Mouse (Mus musculus): ENCODE results near the gene Iars2.
A peak's percentile ranks its signal among the peaks of the same experiment; 100 is the strongest.

Iars2 gene

DNA sequence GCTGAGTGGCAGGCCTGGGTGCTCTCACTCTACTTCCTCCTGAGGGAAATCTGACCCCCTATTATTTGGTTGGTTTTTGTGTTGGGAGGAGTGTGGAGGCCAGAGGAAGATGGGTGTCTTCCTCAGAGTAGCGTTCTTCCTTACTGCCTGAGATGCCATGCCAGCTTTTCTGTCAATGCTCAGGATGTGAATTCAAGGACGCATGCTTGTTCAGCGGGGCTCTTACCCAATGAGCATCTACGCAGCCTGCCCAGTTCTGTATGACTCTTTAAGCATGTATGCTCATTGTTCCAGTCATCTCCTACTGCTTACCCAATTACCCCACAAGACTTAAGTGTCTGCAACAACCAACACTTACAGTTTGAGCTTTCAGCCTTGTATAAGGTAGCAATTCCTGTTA lies 48.6 kb downstream of the Iars2 start:
- no peak for DNase-seq (ENCODE audit: low read depth, low spot score)

DNA sequence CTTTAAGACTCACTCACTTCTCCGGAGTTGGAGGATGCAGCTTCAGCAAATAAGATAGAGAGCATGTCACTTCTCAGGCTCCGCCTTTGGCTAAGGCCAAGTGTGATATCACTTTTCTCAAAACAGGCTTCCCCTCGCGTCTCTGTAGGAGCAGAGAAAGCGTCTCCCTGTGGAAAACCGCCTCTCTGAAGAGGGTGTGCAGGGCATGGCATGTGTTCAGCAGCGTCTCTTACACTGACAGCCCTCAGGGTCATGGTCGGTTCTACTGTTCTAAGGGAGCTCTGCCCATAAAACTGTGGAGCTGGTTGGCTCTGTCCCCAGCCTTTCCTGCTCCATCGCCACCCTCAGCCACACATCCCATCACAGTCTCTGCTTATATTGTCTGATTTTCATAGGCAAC lies 49.9 kb downstream of the Iars2 start:
- DNase-seq (ENCODE audit: low read depth, low spot score) = no peak

GRCm38 (mm10) chr1:185277022-185277421 lies 52.2 kb downstream of the Iars2 start:
- DNase-seq (ENCODE audit: low read depth, low spot score) = no peak

DNA sequence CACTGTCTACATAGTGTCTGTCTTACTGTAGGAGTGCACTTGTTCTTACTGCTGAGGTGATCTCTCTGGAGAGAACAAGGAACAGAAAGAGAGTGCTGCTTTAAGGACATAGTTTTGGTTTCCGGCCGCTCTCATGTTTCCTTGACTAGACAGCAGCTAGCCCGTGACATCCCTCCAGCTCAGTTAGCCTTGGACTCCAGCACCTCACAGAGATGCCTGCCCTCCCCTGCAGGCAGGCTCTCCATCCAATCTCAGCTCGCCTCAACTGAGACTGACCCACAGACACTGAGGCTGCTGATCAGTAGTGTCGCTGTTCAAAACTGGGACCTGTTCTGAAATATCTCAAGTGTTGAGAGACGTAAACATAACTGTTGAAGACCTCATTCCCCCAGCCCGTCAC lies 53.2 kb downstream of the Iars2 start:
- DNase-seq (ENCODE audit: low read depth, low spot score) = no peak

DNA sequence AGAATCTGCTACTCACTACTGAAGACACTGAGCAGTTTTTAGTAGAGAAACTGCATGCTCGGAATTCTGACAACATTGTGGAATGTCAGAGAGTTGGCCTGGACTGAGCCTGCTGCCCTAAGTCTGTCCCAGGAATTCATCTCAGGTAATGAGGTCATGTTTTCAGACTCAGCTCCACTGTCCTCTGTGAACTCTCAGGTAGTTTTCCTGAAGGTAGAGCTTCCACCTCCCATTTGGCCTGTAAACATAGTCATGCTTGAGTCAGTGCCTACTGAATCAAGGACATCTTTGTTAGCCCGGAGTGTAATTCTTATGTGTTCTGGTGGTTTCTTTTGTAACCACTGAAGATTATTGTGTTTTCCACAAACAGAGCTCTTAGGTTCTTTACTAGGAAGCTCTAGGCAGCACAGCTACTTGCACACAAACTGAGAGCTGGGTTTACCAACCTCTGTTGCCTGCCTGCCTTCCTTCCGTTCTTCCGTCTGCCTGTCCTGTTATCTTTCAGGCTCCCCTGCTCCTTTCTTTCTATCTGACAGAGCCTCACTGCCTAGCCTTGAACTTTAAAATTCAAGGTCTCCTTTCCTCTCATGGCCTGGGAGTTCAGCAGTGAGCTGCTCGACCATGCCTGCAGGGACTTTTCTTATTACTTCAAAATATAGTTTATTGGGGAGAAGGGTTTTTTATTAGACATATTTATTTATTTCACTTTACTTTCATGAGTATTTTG lies 54.2 kb downstream of the Iars2 start:
- no peak for DNase-seq (ENCODE audit: low read depth, low spot score)

DNA sequence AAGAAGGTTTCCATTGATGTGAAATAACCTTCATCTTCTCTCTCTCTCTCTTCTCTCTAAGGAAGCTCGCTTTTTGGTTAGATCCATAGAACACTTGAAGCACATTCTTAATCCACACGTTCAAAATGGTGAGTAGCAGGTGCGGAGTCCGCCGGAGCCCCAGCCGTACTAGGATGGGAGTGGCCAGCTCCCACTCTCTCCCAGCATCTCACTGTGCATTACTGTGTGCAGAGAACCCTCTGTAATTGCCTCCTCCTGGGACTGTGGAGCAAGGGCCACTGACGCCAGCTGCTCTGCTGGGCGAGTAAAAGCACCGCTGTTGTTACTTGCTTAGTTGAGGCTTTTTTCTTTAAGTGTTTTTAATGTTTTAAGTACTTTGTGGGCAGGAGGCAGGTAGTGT lies 57.8 kb downstream of the Iars2 start:
- DNase-seq (ENCODE audit: low read depth, low spot score) = no peak

- no peak for DNase-seq (ENCODE audit: low read depth, low spot score)
Observed at GRCm38 (mm10) chr1:185270403-185271097, 58.6 kb downstream of the Iars2 start.

- DNase-seq (ENCODE audit: low read depth, low spot score) = no peak
Observed at GRCm38 (mm10) chr1:185268675-185269074, 60.5 kb downstream of the Iars2 start.

DNA sequence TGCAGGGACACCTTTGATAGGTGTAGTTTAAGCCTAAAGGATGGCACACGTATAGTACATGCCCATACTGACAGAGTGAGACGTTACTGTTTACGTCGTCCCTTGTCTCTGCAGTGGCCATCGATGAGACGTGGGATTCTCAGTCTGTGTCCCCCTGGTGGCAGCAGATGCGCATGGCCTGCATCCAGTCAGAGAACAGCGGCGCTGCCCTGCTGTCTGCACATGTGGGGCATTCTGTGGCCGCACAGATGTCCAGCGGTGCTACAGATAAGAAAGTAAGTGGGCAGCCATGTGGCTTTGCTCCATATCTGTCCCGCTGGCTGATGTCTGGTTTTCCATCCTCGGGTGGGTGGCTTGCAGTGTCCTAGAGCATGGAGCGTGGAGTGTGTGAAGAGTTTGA lies 66.6 kb downstream of the Iars2 start:
- peak; percentile 4 for DNase-seq (ENCODE audit: low read depth, low spot score)

DNA sequence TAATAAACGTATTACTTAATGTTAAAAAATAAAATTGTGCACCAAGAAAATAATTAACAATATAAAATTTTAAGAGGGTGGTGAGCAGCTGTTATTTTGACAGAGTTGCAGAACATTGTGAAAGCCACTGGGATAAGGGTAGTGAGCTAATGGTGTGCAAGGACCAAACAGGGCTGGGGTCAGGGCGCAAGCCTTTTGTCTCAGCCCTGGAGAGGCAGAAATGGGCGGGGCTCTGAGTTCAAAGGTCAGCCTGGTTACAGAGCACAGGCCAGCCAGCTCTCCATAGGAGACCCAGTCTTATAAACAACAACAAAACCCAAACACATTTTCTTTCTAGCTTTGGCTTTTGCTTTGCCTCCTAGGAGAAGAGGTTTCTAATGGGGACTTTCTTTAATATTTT lies 72.4 kb downstream of the Iars2 start:
- no peak for DNase-seq (ENCODE audit: low read depth, low spot score)

DNA sequence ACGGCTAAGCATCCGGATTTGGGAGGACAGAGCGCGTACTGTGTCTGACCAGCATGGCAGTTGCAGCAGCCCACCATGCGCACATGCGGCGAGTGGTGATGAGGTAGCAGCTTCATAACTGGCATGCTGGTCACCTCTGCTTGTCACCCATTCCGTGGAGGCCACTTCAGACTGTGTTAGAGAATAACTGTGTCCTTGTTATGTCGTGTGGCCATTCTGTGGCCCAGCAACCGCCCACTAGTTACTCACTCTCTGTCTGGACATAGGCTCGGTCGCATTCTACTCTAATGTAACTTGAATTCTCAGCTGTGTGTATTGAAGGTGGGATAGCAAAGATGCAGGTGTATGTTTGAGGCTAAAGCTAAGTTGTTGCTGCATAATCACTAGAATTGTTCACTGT lies 73.9 kb downstream of the Iars2 start:
- DNase-seq (ENCODE audit: low read depth, low spot score) = no peak

GRCm38 (mm10) chr1:185253140-185253892 lies 75.9 kb downstream of the Iars2 start:
- DNase-seq (ENCODE audit: low read depth, low spot score) = no peak

DNA sequence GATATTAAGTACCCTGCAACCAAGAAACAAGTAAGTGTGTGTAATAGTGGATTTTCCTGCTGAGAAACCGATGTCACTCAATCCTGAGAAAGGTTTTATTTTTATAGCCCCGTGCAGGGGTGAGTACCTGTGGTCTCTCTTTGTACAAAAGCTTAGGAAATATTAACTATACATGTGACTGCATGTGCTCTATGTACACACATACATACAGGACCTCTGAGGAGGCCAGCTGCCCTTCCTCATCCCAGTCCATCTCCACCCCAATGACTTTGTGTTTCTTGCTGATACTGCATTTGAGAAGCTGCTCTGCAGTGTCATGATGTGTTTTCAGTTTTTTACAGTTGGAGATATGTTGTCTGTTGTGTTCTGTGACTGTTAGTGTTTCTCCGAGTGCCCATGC lies 76.8 kb downstream of the Iars2 start:
- DNase-seq (ENCODE audit: low read depth, low spot score) = no peak

- no peak for DNase-seq (ENCODE audit: low read depth, low spot score)
Observed at GRCm38 (mm10) chr1:185248728-185249127, 80.5 kb downstream of the Iars2 start.

- DNase-seq (ENCODE audit: low read depth, low spot score) = no peak
Observed at GRCm38 (mm10) chr1:185247429-185248085, 81.6 kb downstream of the Iars2 start.

DNA sequence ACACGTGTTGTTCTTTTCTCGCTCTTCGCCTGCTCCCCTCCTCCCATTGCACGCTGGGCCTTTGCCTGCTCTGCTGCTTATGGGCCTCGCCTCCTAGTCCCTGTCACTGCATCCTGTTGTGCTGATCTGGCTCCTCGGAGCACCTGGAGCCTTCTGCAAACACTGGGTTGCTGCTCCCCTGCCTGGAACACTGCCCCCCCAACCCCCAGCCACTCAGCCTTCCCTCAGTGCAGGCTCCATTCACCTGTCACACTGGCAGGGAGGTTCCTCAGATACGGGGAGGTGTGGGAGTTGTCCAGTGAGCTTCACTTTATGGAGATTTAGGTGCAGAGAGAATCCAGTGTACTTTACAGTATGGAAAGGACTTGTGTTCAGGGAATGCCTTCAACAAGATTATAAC lies 83.7 kb downstream of the Iars2 start:
- DNase-seq (ENCODE audit: low read depth, low spot score) = no peak

DNA sequence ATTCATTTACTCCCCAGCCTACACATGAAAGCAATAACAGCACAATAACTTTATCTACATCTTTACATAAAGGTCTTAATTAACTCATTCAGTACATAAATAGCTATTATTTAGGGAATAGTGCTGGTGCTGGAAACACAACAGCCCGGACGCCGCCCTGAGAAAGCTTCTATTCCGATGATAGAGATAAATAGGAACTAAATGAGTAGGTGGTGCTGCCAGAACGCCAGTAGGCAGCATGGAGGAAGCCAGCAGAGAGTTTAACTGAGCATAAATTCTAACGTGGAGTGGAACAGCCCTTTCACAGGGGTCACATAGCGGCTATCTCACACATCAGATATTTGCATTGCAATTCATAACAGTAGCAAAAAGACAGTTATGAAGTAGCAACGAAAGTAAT lies 86.2 kb downstream of the Iars2 start:
- DNase-seq (ENCODE audit: low read depth, low spot score) = no peak

DNA sequence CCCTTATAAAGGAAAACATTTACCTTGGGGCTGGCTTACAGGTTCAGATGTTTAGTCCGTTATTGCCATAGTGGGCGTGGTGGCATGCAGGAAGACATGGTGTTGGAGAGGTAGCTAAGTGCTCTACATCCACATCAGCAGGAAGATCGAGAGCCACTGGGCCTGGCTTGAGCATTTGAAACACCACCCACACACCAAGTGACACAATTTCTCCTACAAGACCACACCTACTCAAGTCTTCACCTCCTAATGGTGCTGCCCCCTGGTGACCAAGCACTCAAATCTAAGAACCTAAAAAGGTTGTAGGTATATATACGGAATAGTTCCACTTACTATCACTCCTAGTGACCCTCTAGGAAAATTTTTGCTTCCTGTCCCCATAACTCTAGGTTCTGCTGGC lies 92.7 kb downstream of the Iars2 start:
- DNase-seq (ENCODE audit: low read depth, low spot score) = no peak

DNA sequence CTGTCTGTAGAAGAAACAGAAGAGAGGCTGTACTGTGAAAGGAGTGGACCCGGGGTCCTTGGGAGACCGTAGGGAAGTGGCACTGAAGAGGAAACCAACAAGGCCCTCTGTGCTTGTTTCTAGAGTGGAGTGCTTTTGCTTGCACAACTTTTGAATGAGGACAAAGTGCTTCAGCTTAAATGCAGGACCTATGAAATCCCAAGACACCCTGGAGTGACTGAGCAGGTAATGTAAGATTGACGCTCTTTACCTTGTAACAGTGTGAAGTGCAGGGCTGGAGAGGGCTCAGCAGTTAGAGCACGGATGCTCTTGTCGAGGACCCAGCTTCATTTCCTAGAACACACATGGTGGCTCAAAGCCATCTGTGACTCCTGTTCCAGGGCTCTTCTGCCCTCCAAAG lies 93.4 kb downstream of the Iars2 start:
- no peak for DNase-seq (ENCODE audit: low read depth, low spot score)
